Mouse (Mus musculus): ENCODE measurements around the gene Dennd4a.

The Dennd4a gene

GRCm38 (mm10) chr9:64790673-64791660, 20.2 kb upstream of the Dennd4a start:
- no peak for DNase-seq (ENCODE audit: low spot score)

GRCm38 (mm10) chr9:64791676-64792075, 19.5 kb upstream of the Dennd4a start:
- DNase-seq (ENCODE audit: low spot score): no peak

- no peak for DNase-seq (ENCODE audit: low spot score)
Observed at GRCm38 (mm10) chr9:64792379-64793274, 18.5 kb upstream of the Dennd4a start.

DNA sequence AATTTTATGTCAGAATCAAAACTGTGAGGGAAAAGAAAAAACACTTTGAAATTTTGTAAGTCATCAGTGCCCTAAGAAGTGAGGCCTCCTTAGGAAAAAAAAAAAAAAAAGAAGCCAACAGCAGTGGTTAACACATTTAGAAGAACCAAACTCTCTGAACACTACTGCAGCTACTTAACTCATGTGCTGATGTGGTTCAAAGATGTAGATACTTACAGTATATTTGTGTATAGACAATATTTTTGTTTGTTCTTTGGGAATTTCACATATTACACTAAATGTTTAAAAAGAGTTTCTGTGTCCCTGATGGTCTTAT, 17.9 kb upstream of the Dennd4a start:
- no peak for DNase-seq (ENCODE audit: low spot score)

DNA sequence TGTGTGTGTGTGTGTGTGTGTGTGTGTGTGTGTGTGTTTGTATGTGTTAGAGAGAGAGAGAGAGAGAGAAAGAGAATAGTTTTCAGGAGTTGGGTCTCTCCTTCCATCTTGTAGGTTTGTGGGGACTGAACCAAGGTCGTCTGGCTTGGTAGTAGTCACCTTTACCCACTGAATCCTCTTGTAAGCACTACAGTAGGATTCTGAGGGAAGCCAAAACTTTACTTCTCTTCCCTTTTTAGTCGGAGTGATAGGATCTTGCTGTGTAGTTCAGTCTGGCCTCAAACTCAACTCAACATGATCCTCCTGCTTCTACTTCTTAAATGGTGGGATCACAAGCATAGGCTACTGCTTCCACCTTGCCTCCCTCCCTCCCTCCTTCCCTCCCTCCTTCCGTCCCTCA, 17.3 kb upstream of the Dennd4a start:
- no peak for DNase-seq (ENCODE audit: low spot score)

GRCm38 (mm10) chr9:64794448-64795420, 16.4 kb upstream of the Dennd4a start:
- DNase-seq (ENCODE audit: low spot score): no peak

DNA sequence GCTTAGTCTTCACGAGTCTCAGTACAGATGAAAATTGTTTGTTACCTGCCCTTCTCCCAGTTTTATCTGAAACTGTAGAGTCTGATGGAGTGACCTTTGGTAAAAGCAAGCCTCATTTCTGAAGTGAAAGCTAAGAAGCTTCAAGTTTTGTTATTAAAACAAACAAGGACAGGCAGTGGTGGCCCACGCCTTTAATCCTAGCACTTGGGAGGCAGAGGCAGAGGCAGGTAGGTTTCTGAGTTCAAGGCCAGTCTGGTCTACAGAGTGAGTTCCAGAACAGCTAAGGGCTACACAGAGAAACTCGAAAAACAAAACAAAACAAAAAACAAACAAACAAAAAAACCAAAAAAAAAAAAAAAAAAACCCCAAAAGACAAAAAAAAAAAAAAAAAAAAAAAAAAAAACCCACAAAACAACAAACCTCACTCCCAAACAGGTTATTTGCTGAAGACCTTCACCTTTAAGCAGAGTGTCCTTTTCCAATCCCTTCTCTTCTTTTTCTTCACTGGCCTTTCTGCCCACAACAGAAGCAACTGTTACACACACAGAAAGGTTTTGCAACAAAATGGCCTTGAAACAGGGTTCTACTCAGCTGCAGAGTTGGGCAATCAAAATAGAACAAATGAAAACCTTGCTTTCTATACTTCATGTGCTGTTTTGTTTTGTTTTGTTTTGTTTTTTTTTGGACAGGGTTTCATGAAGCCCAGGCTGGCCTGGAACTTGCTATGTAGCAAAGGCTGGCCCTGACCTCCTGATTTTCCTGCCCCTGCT, 15.1 kb upstream of the Dennd4a start:
- DNase-seq (ENCODE audit: low spot score): no peak

- DNase-seq (ENCODE audit: low spot score): no peak
Observed at GRCm38 (mm10) chr9:64797392-64797791, 13.7 kb upstream of the Dennd4a start.

DNA sequence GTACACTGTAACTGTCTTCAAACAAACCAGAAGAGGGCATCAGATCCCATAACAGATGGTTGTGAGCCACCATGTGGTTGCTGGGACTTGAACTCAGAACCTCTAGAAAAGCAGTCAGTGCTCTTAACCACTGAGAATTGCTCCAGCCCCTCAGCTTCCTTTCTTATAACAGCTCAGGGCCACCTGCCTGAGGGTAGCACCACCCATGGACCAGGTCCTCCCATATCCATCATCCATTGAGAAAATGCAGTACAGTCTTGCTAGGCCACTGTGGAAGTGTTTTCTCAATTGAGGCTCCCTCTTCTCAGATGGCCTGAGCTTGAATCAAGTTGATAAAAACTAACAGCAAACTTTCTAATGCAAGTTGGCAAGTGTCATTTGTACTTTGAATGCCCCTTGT, 13.0 kb upstream of the Dennd4a start:
- DNase-seq (ENCODE audit: low spot score): no peak

DNA sequence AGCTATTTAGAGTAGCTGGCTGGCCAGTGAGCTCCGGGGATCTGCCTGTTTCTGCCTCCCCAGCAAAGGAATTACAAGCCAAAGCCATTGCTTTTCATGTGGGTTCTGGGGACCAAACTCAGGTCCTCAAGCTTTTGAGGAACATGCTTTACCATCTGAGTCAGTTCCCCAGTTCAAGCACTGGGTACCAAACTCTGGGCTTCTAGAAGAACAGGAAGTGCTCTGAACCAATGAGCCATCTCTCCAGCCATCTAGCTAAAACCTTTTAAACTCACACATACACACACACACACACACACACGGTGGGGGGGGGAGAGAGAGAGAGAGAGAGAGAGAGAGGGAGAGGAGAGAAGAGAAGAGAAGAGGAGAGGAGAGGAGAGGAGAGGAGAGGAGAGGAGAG, 12.3 kb upstream of the Dennd4a start:
- DNase-seq (ENCODE audit: low spot score): no peak

DNA sequence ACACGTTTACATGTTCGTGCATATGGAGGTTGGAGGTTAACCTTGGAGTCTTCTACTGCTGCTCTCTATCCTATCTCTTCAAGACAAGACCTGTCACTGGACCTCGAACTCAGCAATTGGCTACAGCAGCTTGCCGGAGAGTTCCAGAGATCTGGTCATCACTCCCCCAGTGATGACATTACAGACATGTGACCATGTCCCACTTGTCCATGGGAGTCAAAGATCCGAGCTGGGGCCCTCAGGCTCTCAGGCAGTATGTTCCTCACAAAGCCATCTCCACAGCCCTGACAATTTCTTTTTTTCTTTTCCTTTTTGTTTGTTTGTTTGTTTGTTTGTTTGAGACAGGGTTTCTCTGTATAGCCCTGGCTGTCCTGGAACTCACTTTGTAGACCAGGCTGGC, 11.6 kb upstream of the Dennd4a start:
- no peak for DNase-seq (ENCODE audit: low spot score)

DNA sequence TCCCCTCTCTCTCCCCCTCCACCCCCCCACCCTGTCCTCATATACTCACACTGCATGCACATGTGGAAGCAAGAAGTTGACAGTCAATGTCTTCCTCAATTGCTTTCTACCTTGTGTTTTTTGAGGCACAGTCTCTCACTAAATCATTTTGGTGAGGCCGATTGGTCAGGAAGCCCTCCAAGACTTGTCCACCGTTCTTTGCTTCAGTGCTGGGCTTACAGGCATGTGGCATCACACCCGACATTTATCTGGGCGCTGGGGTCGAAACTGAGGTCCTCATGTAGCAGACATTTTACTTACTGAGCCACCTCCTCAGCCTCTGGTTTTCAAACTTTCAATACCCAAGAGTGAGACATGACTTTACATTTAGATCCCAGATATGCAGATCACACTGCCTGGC, 8.6 kb upstream of the Dennd4a start:
- no peak for DNase-seq (ENCODE audit: low spot score)

- no peak for DNase-seq (ENCODE audit: low spot score)
Observed at GRCm38 (mm10) chr9:64803373-64804214, 7.5 kb upstream of the Dennd4a start.

DNA sequence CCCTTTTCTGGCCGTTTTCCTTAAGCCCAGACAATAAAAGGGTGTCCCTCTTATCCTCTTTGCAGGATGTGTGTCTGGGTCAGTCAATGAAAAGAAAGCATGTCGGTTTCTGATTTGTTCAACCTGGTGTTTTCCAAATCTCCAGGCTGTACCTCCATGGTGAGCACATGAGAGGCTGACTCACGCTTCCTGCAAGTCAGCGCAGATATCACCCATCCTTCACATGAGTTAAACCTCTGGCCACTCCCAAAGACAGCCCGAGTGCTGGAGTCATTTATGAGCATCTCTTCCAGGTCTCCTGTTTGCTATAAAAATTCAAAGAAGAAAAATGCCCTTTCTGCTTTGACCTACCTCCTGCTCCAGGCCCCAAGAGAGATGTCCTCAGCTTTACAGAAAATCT, 5.3 kb upstream of the Dennd4a start:
- DNase-seq (ENCODE audit: low spot score): no peak

DNA sequence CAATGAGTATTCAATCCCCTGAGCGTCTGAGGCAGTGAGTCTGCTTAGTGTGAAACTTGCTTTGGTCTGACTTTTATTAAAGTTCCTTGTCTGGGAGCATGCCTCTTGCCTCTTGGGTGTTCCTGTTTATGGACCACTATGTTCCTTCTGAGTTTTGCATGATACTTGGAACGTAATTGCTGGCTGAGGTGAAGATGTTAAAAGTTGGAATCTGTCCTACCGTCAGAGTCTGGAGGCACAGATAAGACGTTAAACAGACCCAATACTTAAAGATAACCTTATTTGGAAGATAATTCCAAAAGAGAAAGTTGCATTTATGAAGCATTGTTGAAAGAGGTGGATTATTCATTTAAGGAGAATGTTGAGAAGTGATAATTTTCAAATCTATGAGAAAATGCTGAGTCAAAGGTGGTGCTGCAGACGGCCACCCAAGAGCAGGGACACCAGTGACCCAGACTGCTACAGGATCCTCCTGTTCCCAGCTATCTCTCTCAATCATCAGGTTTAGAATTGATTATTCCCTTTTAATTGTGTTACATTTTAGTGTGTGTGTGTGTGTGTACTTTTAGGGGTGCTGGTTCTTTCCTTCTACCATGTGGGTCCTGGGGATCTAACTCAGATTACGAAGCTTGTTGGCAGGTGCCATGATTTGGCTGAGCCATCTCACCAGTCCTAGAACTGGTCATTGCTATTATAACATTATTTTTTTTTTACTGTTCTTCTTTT, 4.6 kb upstream of the Dennd4a start:
- no peak for DNase-seq (ENCODE audit: low spot score)

DNA sequence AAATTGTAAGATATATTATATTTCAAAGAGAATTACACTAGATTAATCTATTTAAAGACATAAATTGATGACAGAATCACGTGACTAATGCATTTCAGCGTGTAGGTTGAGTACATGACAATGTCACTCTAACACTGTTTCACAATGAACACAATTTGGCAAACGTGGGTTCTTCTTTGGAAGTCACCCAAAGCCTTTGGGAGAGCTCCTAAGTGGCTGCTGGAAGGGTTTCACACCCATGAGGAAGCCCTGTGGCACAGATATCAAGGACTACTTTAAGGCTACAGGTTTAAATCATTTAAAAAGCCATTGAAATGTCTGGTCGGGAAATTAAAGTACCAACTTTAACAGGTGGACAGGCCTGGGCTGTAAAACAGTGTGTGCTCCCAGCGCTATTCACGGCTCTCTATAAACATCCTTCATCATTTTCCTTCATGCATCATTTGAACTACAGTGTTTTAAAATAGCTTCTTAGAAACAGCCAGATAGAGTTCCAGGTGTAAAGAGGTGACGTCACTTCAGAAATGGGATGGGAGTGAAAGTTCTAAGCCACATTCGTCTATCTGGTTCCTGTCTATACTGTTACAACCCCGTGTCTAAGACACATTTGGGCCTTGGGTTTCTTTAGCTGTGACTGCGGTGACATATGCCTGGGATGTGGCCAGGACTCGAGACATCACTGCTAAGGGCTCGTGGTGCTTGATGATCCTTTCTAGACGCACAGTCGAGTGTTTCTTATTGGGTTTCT, 3.9 kb upstream of the Dennd4a start:
- no peak for DNase-seq (ENCODE audit: low spot score)

DNA sequence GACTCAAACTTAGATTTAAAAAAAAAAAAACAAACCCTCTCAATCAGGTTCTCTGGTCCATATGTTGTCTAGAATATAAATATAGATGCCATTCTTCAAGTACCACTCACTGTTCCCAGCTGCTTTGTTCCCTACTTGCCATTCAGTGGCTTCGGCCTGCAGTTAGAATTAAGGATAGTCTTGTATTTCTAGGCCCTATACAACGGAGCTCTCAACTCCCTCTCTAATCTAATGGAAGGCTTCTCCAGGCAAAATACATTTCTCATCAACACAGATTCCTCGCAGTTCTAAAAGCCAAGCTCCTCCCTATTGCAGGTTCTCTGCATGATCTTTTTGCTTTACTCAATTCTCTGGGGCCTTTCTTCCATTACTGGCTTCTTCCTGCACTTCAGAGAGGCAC, 1.3 kb upstream of the Dennd4a start:
- DNase-seq (ENCODE audit: low spot score): no peak

All from retina, embryonic 14.5 days (tissue).